Mouse (Mus musculus) common myeloid progenitor, adult 5-6 weeks (primary cell): Measurements from ENCODE around the gene Eif3k. TPM values are rescaled to one million over a fixed set of nuclear protein-coding genes. Genes with fewer than 3 reads are reported as not detected.

Source experiments
- ATAC-seq: replicated peaks from 2 replicates; pipeline ENCODE4 v1.8.0; 2016; ENCODE audit warnings: low read depth, mild to moderate bottlenecking, moderate TSS enrichment, inconsistent platforms; ENCODE audit not compliant: poor library complexity, severe bottlenecking
- total RNA-seq: library from RNA; stranded (forward); fragments of 200-1000, 187-1606 nt; gene quantifications from 2 replicates; pipeline ENCODE4 v1.2.3, GENCODE M21; 2017

Eif3k gene
- total RNA-seq, 1 experiment from 2014 or later: 417 TPM

- no peak for ATAC-seq
Measured at GRCm38 (mm10) chr7:28961584-28961926, 20.1 kb downstream of the Eif3k start.

- ATAC-seq: no peak
Measured at GRCm38 (mm10) chr7:28960354-28961046, 21.2 kb downstream of the Eif3k start.

- ATAC-seq: 0 out of 2 replicates have a peak, but pooled peaks have one; percentile 3
Measured at GRCm38 (mm10) chr7:28959505-28960045, 22.1 kb downstream of the Eif3k start.

- ATAC-seq: no peak
Measured at GRCm38 (mm10) chr7:28958770-28959169, 22.9 kb downstream of the Eif3k start.

- no peak for ATAC-seq
Measured at GRCm38 (mm10) chr7:28957997-28958725, 23.5 kb downstream of the Eif3k start.

GRCm38 (mm10) chr7:28957286-28957685 is 24.4 kb downstream of the Eif3k start:
- no peak for ATAC-seq

- peak; percentile 13; the same call in 1 of the 2 replicates for ATAC-seq
Measured at GRCm38 (mm10) chr7:28956270-28956669, 25.4 kb downstream of the Eif3k start.

GRCm38 (mm10) chr7:28955295-28955897 is 26.3 kb downstream of the Eif3k start:
- ATAC-seq: 0 out of 2 replicates have a peak, but pooled peaks have one; percentile 24

- ATAC-seq: no peak
Measured at GRCm38 (mm10) chr7:28954773-28955172, 26.9 kb downstream of the Eif3k start.

- no peak; the same call in 1 of the 2 replicates for ATAC-seq
Measured at GRCm38 (mm10) chr7:28953476-28954376, 27.9 kb downstream of the Eif3k start.

GRCm38 (mm10) chr7:28952786-28953185 is 28.9 kb downstream of the Eif3k start:
- no peak for ATAC-seq

GRCm38 (mm10) chr7:28951764-28952163 is 29.9 kb downstream of the Eif3k start:
- no peak for ATAC-seq

- ATAC-seq: no peak
Measured at GRCm38 (mm10) chr7:28950346-28951037, 31.2 kb downstream of the Eif3k start.

- no peak for ATAC-seq
Measured at GRCm38 (mm10) chr7:28949298-28949697, 32.4 kb downstream of the Eif3k start.

- no peak for ATAC-seq
Measured at GRCm38 (mm10) chr7:28948746-28949145, 32.9 kb downstream of the Eif3k start.

GRCm38 (mm10) chr7:28946271-28946610 is 35.4 kb downstream of the Eif3k start:
- peak; percentile 30; the same call in 1 of the 2 replicates for ATAC-seq

GRCm38 (mm10) chr7:28945416-28946270 is 36.0 kb downstream of the Eif3k start:
- peak; percentile 52 for ATAC-seq

GRCm38 (mm10) chr7:28944756-28945415 is 36.8 kb downstream of the Eif3k start:
- no peak for ATAC-seq
